Mouse (Mus musculus) intestine, embryonic 16.5 days (tissue): ENCODE data around the gene Nt5dc3. TPM values are rescaled to one million over a fixed set of nuclear protein-coding genes. Genes with fewer than 3 reads are reported as not detected.

Experiments used
- ATAC-seq: fragments of 200-750 bp; cut with Nextera tagmentation; 2 replicates; pipeline ENCODE4 v1.8.0; 2017; ENCODE audit warnings: moderate TSS enrichment, moderate library complexity
- H3K27ac ChIP-seq: fragments of 300-500 bp; sonication (generic); 2 replicates; pipeline ENCODE4 v1.5.1; 2014; ENCODE audit warnings: mild to moderate bottlenecking, low read length
- H3K27me3 ChIP-seq: fragments of 300-500 bp; sonication (generic); replicated peaks from 2 replicates; pipeline ENCODE4 v1.6.1; 2014; ENCODE audit warnings: low read length, control low read depth, mixed read lengths; ENCODE audit not compliant: control insufficient read depth, insufficient read depth
- H3K36me3 ChIP-seq: fragments of 300-500 bp; sonication (generic); 2 replicates; pipeline ENCODE4 v1.6.1; 2014; ENCODE audit warnings: low read length, control low read depth; ENCODE audit not compliant: control insufficient read depth, insufficient read depth
- H3K4me1 ChIP-seq: fragments of 300-500 bp; sonication (generic); 2 replicates; pipeline ENCODE4 v1.6.1; 2014; ENCODE audit warnings: low read length, control low read depth, mixed read lengths; ENCODE audit not compliant: control insufficient read depth, insufficient read depth
- H3K4me2 ChIP-seq: fragments of 300-500 bp; sonication (generic); 2 replicates; pipeline ENCODE4 v1.6.1; 2014; ENCODE audit warnings: low read depth, low read length, control low read depth
- H3K4me3 ChIP-seq: fragments of 300-500 bp; sonication (generic); 2 replicates; pipeline ENCODE4 v1.5.1; 2014; ENCODE audit warnings: mild to moderate bottlenecking, low read length
- H3K9ac ChIP-seq: fragments of 300-500 bp; sonication (generic); 2 replicates; pipeline ENCODE4 v1.6.1; 2014; ENCODE audit warnings: low read depth, low read length
- H3K9me3 ChIP-seq: fragments of 300-500 bp; sonication (generic); 2 replicates; pipeline ENCODE4 v1.6.1; 2016; ENCODE audit warnings: low read length, control low read depth; ENCODE audit not compliant: control insufficient read depth
- WGBS: fragments of 180-500 bp; shearing (Covaris S2); extraction: QIAGEN DNeasy Blood & Tissue Kit; methylation state at CpG from one replicate; pipeline ENCODE4 v1.1.7; 2014; 5-methylcytosine and 5-hydroxymethylcytosine counted together
- polyA plus RNA-seq: library from polyadenylated mRNA; unstranded; fragments of >200 nt; fragmentation: Nextera tagmentation; extraction: Ambion mirVana; gene quantifications from 2 replicates; pipeline ENCODE4 v1.2.1, GENCODE M21; 2015

The Nt5dc3 gene
- polyA plus RNA-seq, 1 experiment from 2014 or later: 0.91 TPM

DNA sequence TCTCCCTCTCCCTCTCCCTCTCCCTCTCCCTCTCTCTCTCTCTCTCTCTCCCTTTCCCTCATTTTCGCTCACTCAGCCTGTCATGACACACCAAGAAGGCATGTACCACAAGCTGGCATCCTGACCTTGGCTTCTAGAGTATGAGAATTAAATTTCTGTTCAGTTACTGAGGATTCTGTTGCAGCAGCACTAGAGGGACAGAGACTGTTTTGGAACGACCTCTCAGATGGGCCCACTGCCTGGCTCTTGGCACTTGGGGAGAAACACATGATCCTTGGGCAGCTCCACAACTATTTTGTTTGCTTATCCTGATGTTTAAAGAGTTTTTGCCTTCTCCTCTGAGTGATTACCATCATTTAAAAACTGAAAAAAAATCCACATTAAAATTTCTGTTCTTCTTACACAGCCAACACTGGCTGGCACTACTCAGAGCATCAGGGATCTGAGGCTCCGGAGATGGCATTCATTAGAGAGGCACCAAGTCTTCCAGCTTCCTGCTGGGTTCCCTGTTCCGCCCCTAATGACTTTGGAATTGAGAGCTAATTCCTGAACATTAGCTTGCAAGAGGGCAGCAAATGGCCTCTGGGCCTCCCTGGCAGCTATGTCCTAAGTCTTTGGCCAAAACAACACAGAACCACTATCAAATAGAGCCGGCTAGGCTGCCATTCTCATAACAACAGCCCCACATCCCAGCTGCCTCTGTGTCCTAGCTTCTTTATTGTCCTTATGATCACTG is 101.4 kb downstream of the Nt5dc3 start:
- H3K9me3 ChIP-seq: no peaks in the 10 kb centered on the region
- no peaks in the 10 kb centered on the region for H3K4me1 ChIP-seq
- no peak overlapping the region for H3K4me3 ChIP-seq
- no peak for ATAC-seq
- H3K4me2 ChIP-seq: no peak overlapping the region
- no peaks in the 10 kb centered on the region for H3K27me3 ChIP-seq
- 59% methylated on average over 4 of the region's 5 CpGs for WGBS
- no peak overlapping the region for H3K9ac ChIP-seq
- no peaks in the 10 kb centered on the region for H3K36me3 ChIP-seq
- no peak overlapping the region for H3K27ac ChIP-seq

DNA sequence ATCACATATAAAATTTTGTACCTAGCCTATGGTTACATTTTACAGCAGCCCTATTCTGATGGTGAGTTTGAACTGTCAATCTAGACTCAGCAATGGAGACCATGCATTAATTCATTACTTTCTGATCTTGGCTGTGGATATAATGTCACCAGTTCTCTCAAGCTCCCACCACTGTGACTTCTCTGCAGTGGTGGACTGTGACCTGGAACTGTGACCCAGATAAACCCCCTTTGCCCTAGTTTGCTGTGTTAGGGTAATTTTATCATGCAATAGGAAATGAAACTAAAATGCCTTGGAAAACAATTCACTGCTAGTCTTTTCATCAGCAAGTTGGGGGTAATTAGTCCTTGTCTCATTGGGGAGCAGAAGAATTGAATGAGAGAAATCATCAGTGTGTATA is 102.6 kb downstream of the Nt5dc3 start:
- Histone ChIP-seq H3K27ac (no peak overlapping the region), H3K4me2 (no peak overlapping the region), H3K27me3 (no peaks in the 10 kb centered on the region), H3K9me3 (no peaks in the 10 kb centered on the region), H3K36me3 (no peaks in the 10 kb centered on the region), H3K4me1 (no peaks in the 10 kb centered on the region), H3K4me3 (no peak overlapping the region), H3K9ac (no peak overlapping the region)
- no peak for ATAC-seq

DNA sequence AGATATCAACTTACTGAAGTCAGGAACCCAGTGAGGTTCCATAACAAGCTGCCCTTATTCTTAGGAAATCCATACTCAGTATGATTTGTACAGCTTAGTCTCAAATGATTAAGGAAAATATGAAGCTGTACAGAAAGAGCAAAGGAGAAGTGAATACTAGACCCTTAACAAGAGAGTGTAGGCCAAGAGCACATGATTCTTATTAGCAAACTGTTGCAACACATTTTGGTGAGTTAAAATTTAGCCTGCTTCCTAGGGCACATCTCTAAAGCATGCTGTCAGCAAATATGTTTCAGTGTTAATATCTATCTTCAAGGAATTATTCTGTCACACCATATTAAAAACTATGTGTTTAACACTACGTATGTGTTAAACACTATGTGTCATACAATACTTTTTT is 107.6 kb downstream of the Nt5dc3 start:
- Histone ChIP-seq H3K4me3 (no peak overlapping the region), H3K9ac (no peak overlapping the region), H3K9me3 (no peaks in the 10 kb centered on the region), H3K4me2 (no peak overlapping the region), H3K4me1 (no peaks in the 10 kb centered on the region), H3K27ac (no peak overlapping the region), H3K27me3 (no peaks in the 10 kb centered on the region), H3K36me3 (no peaks in the 10 kb centered on the region)
- ATAC-seq: no peak
- 91% methylated on average over 1 of the region's 1 CpGs for WGBS

Other genes with a start within 250 kb of the Nt5dc3 start
- 735 and 756 TPM in 2 replicates for gene Hsp90b1, start 73.5 kb upstream of the Nt5dc3 start, polyA plus RNA-seq
- gene Ttc41, start 73.2 kb upstream of the Nt5dc3 start, polyA plus RNA-seq: 1.5 TPM in 2 replicates
- gene Gm49358, start 15.0 kb upstream of the Nt5dc3 start, polyA plus RNA-seq: not detected in 2 replicates
- gene Stab2, start 229.0 kb downstream of the Nt5dc3 start, polyA plus RNA-seq: 0.78 and 0.95 TPM in 2 replicates